Mouse (Mus musculus) layer of hippocampus, adult 6 months (tissue): ENCODE results near the gene 2410131K14Rik. TPM values are rescaled to one million over a fixed set of nuclear protein-coding genes. Genes with fewer than 3 reads are reported as not detected.

ENCODE experiments used
- long read RNA-seq, 2 experiments: library from polyadenylated mRNA; unstranded; transcript quantifications; one replicate each; pipeline ENCODE4 v2.0.0; 2019 to 2020
- polyA plus RNA-seq: library from polyadenylated mRNA; unstranded; fragments of <200 nt; fragmentation: Nextera tagmentation; gene quantifications from 2 replicates; pipeline ENCODE4 v1.2.3, GENCODE M21; 2021

Gene 2410131K14Rik
- 4.4 and 4.5 TPM in 2 replicates for polyA plus RNA-seq
- long read RNA-seq, experiment 1, full-length matches to known transcripts, result 13 of 19 reads
- long read RNA-seq, experiment 1, partial matches to known transcripts, result 3 of 19 reads
- long read RNA-seq, experiment 1, other reads (novel, unspliced or antisense), result 3 of 19 reads
- long read RNA-seq, experiment 2, full-length matches to known transcripts, result 70 of 76 reads
- long read RNA-seq, experiment 2, partial matches to known transcripts, result 1 of 76 reads
- long read RNA-seq, experiment 2, other reads (novel, unspliced or antisense), result 5 of 76 reads

DNA sequence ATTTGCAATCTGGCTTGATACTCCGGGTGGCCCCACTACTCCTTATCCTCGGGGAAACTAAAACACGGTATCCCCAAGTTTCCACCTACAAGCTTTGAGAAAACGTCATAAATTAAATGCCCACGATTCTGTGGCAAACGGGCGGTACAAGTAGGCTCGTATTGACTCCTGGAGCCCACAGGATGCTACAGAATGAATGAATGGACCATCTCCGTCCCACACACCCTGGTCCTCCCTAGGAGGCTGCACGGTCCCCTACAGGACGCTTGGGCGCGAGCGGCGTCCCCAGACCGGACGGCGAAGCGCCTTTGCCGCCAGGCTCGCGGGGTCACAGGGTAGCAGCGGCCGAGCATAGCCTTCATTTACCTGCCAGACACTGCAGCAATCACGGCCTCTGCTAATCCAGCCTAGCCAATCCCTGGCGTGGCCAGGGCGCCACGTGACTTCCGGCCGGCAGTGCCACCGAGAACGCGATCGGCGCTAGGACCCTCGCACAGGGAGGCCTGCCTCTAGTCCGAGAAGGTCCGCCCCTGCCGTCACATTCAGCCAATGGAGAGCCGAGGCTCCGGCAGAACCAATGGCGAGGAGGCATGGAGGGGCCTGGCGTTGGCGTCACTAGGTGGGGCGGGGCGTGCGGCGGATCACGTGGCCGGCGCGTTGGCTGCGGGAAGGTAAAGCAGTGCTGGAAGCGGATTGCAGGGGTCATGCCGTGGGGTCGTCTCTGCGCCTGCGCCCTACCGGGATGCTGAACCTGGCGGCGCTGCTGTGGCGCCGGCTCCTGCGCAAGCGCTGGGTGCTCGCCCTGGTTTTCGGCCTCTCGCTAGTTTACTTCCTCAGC, at the start of gene 2410131K14Rik, which contains the start of gene Rnft2:
Gene 2410131K14Rik (plus strand): TSS at position 622 of the 838 bp plus-strand sequence.
Gene Rnft2 (minus strand): TSS at position 511 of the 838 bp plus-strand sequence.

Other genes with a start within 250 kb of the 2410131K14Rik start
- 237 and 271 TPM in 2 replicates for gene Tesc, start 217.5 kb upstream of the 2410131K14Rik start, polyA plus RNA-seq
- 2.8 and 3.0 TPM in 2 replicates for gene Fbxw8, start 89.8 kb upstream of the 2410131K14Rik start, polyA plus RNA-seq
- gene Hrk, start 80.6 kb upstream of the 2410131K14Rik start, polyA plus RNA-seq, result 2.1 and 2.5 TPM in 2 replicates
- 16.4 and 21.1 TPM in 2 replicates for gene Rnft2, start 111 bp upstream of the 2410131K14Rik start, polyA plus RNA-seq